Mouse (Mus musculus) inflammation-experienced regulatory T-cells, adult 6 months (primary cell): ENCODE results near the gene Kif1bp. TPM values are rescaled to one million over a fixed set of nuclear protein-coding genes. Genes with fewer than 3 reads are reported as not detected.
"Not testable (repeated sequence)": the region's sequence is repeated elsewhere in the genome, so short reads cannot be mapped to it uniquely, and the experiment has no call there.

Experiments
- ATAC-seq: one replicate; pipeline ENCODE4 v1.8.0; 2017
- polyA plus RNA-seq, 3 experiments: library from polyadenylated mRNA; unstranded; fragments of 100-300 nt; shearing (Covaris generic); gene quantifications; one replicate each; pipeline ENCODE4 v1.2.1; 2017

Kif1bp gene
- polyA plus RNA-seq, 3 experiments from 2014 or later = 4.1 to 8.7 (median 5.0) TPM

- no peak for ATAC-seq
These were observed 69.8 kb downstream of the Kif1bp start for GRCm38 (mm10) chr10:62508459-62508858.

- peak; percentile 63 for ATAC-seq
These were observed 70.5 kb downstream of the Kif1bp start for GRCm38 (mm10) chr10:62507591-62508308.

- ATAC-seq = no peak
These were observed 71.2 kb downstream of the Kif1bp start for GRCm38 (mm10) chr10:62507071-62507470.

GRCm38 (mm10) chr10:62506019-62506556 lies 72.2 kb downstream of the Kif1bp start:
- ATAC-seq = peak; percentile 57

- ATAC-seq = peak; percentile 1
These were observed 72.9 kb downstream of the Kif1bp start for GRCm38 (mm10) chr10:62505224-62505983.

- ATAC-seq = no peak
These were observed 74.2 kb downstream of the Kif1bp start for GRCm38 (mm10) chr10:62503836-62504628.

GRCm38 (mm10) chr10:62503353-62503752 lies 74.9 kb downstream of the Kif1bp start:
- peak; percentile 8 for ATAC-seq

- no peak for ATAC-seq
These were observed 76.3 kb downstream of the Kif1bp start for GRCm38 (mm10) chr10:62501951-62502350.

- peak; percentile 20 for ATAC-seq
These were observed 77.2 kb downstream of the Kif1bp start for GRCm38 (mm10) chr10:62500916-62501615.

- ATAC-seq = peak; percentile 75
These were observed 78.0 kb downstream of the Kif1bp start for GRCm38 (mm10) chr10:62500088-62500915.

- not testable (repeated sequence) for ATAC-seq
These were observed 86.6 kb downstream of the Kif1bp start for GRCm38 (mm10) chr10:62491681-62492080.

Other genes starting within 250 kb of the Kif1bp start
- 100 to 1,000 TPM in 1 of 3 experiments, 10 to 100 TPM in 2; 64.3 to 101 (median 74.8) TPM for gene Hk1, start 198.5 kb downstream of the Kif1bp start, polyA plus RNA-seq
- not detected for gene Hkdc1, start 156.0 kb downstream of the Kif1bp start, polyA plus RNA-seq
- not detected for gene 4930507D05Rik, start 129.0 kb downstream of the Kif1bp start, polyA plus RNA-seq
- 10 to 100 TPM in 2 of 3 experiments, 1 to 10 TPM in 1; 5.9 to 15.5 (median 10.5) TPM for gene Supv3l1, start 128.7 kb downstream of the Kif1bp start, polyA plus RNA-seq
- 10 to 100 TPM; 62.7 to 69.9 (median 69.4) TPM for gene Vps26a, start 91.7 kb downstream of the Kif1bp start, polyA plus RNA-seq
- 1,000 to 10,000 TPM; 1,485 to 2,247 (median 1,910) TPM for gene Srgn, start 51.0 kb downstream of the Kif1bp start, polyA plus RNA-seq
- 10 to 100 TPM; 51.4 to 60.7 (median 54.9) TPM for gene Ddx21, start 23.8 kb upstream of the Kif1bp start, polyA plus RNA-seq
- 100 to 1,000 TPM in 2 of 3 experiments, 10 to 100 TPM in 1; 94.3 to 115 (median 103) TPM for gene Ddx50, start 72.8 kb upstream of the Kif1bp start, polyA plus RNA-seq
- 1 to 10 TPM; 1.1 to 1.9 (median 1.7) TPM for gene Stox1, start 147.7 kb upstream of the Kif1bp start, polyA plus RNA-seq
- gene Ccar1, start 213.8 kb upstream of the Kif1bp start, polyA plus RNA-seq = 100 to 1,000 TPM; 122 to 149 (median 137) TPM